Mouse (Mus musculus) midbrain, embryonic 15.5 days (tissue): Measurements from ENCODE around the gene Mmrn2. TPM values are rescaled to one million over a fixed set of nuclear protein-coding genes. Genes with fewer than 3 reads are reported as not detected.

Source experiments
- ATAC-seq: fragments of 200-750 bp; cut with Nextera tagmentation; replicated peaks from 2 replicates; pipeline ENCODE4 v1.8.0; 2017; ENCODE audit warnings: moderate TSS enrichment
- H3K27ac ChIP-seq: fragments of 300-500 bp; sonication (generic); 2 replicates; pipeline ENCODE4 v1.5.1; 2015; ENCODE audit warnings: mild to moderate bottlenecking, inconsistent platforms
- H3K27me3 ChIP-seq: fragments of 300-500 bp; sonication (generic); replicated peaks from 2 replicates; pipeline ENCODE4 v1.6.1; 2015; ENCODE audit warnings: inconsistent platforms
- H3K36me3 ChIP-seq: fragments of 300-500 bp; sonication (generic); replicated peaks from 2 replicates; pipeline ENCODE4 v1.6.1; 2015; ENCODE audit warnings: inconsistent platforms
- H3K4me1 ChIP-seq: fragments of 300-500 bp; sonication (generic); 2 replicates; pipeline ENCODE4 v1.6.1; 2015; ENCODE audit warnings: inconsistent platforms
- H3K4me2 ChIP-seq: fragments of 300-500 bp; sonication (generic); 2 replicates; pipeline ENCODE4 v1.6.1; 2015; ENCODE audit warnings: inconsistent platforms, mild to moderate bottlenecking, moderate library complexity
- H3K4me3 ChIP-seq: fragments of 300-500 bp; sonication (generic); 2 replicates; pipeline ENCODE4 v1.5.1; 2015; ENCODE audit warnings: mild to moderate bottlenecking, inconsistent platforms
- H3K9ac ChIP-seq: fragments of 300-500 bp; sonication (generic); 2 replicates; pipeline ENCODE4 v1.6.1; 2015; ENCODE audit warnings: mild to moderate bottlenecking, inconsistent platforms
- H3K9me3 ChIP-seq: fragments of 300-500 bp; sonication (generic); 2 replicates; pipeline ENCODE4 v1.6.1; 2016; ENCODE audit warnings: inconsistent platforms
- WGBS: fragments of 180-500 bp; shearing (Covaris S2); methylation state at CpG from one replicate; pipeline ENCODE4 v1.1.7; 2015; ENCODE audit warnings: mixed read lengths; 5-methylcytosine and 5-hydroxymethylcytosine counted together
- polyA plus RNA-seq: library from polyadenylated mRNA; unstranded; fragments of >200 nt; fragmentation: Nextera tagmentation; extraction: Ambion mirVana; gene quantifications from 2 replicates; pipeline ENCODE4 v1.2.1, GENCODE M21; 2015

Gene Mmrn2
- polyA plus RNA-seq, 1 experiment from 2014 or later: 4.7 TPM

DNA sequence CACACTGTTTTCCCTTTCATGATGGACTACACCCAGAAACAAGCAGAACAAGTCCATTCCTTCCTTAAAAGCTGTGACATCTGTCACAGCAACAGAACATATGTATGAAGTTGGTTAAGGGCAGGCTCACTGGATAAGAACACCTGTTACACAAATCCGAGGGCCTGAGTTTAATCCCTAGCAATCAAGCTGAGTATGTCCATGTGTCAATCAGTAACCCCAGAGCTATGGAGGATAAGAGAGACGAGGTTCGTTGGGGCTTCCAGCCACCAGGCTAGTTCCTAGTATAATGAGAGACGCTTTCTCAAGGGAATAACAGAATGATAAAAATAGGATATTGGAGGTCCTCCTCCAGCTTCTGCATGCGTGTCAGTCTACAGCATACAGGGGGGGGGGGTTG, 42.2 kb downstream of the Mmrn2 start:
- H3K27me3 ChIP-seq: no peaks in the 10 kb centered on the region
- H3K4me3 ChIP-seq: no peak overlapping the region
- no peaks in the 10 kb centered on the region for H3K4me1 ChIP-seq
- H3K36me3 ChIP-seq: peaks cover 26% of the 10 kb centered on the region
- no peak for ATAC-seq
- H3K4me2 ChIP-seq: no peak overlapping the region
- 65% methylated on average over 5 of the region's 5 CpGs for WGBS
- H3K9me3 ChIP-seq: no peaks in the 10 kb centered on the region
- no peak overlapping the region for H3K27ac ChIP-seq
- H3K9ac ChIP-seq: no peak overlapping the region

DNA sequence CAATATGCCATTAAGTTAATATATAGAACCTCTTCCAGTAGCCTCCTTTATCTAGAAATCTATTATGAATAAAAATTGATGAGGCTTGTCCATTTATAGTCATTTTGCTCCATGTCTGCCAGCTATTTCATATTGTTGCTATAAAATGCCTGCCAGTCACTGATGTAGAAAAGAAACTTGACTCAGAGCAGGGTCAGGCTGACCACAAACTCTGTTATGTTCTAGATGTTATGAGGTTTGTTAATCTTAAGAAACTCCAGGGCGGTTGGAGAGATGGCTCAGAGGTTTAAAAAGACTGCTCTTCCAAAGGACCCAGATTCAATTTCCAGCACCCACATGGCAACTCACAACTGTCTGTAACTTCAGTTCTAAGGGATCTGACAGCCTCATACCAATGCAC, 45.8 kb downstream of the Mmrn2 start:
- H3K4me2 ChIP-seq: no peak overlapping the region
- peaks cover 25% of the 10 kb centered on the region for H3K36me3 ChIP-seq
- WGBS: 91% methylated on average over 1 of the region's 1 CpGs
- H3K4me3 ChIP-seq: no peak overlapping the region
- H3K27ac ChIP-seq: no peak overlapping the region
- no peaks in the 10 kb centered on the region for H3K9me3 ChIP-seq
- no peaks in the 10 kb centered on the region for H3K4me1 ChIP-seq
- ATAC-seq: no peak
- no peaks in the 10 kb centered on the region for H3K27me3 ChIP-seq
- no peak overlapping the region for H3K9ac ChIP-seq

DNA sequence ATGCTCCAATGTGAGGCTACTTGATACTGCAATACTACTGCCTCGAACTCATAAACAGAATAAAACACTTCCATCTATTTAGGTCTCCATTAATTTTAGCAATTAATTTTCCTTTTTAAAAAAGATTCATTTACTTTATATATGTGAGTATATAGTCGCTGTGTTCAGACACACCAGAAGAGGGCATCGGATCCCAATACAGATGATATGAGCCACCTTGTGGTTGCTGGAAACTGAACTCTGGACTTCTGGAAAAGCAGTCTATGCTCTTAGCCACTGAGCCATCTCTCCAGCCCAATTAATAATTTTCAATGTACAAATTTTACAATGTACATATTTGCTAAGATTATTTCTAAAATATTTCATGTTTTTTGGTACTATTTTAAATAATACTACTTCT, 53.0 kb downstream of the Mmrn2 start:
- no peak overlapping the region for H3K27ac ChIP-seq
- H3K36me3 ChIP-seq: peaks cover 14% of the 10 kb centered on the region; the same call in 1 of the 2 replicates
- no peaks in the 10 kb centered on the region for H3K27me3 ChIP-seq
- H3K9ac ChIP-seq: no peak overlapping the region
- 94% methylated on average over 3 of the region's 3 CpGs for whole genome bisulfite sequencing
- no peak overlapping the region for H3K4me2 ChIP-seq
- no peak for ATAC-seq
- H3K4me3 ChIP-seq: no peak overlapping the region
- H3K9me3 ChIP-seq: no peaks in the 10 kb centered on the region
- no peaks in the 10 kb centered on the region for H3K4me1 ChIP-seq

DNA sequence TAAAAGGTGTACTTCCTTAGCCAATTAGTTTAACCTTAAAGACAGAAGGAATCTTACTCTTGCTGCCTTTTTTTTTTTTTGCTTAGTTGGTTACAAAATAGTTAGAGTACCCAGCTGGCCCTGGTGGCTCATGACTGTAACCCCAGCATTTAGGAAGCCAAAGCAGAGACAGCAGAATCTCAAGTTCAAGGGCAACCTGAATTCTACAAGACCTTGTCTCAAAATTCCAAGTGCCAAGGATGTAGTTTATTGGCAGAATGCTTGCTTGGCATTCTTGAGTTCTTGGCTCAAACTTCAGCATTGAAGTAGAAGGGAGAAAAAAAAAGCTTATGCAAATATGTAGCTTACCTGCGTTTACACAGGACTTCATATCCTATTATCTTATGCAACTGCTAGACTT, 53.8 kb downstream of the Mmrn2 start:
- H3K27ac ChIP-seq: no peak overlapping the region
- no peak overlapping the region for H3K9ac ChIP-seq
- no peak for ATAC-seq
- H3K9me3 ChIP-seq: no peaks in the 10 kb centered on the region
- no peak overlapping the region for H3K4me2 ChIP-seq
- no peak overlapping the region for H3K4me3 ChIP-seq
- 96% methylated on average over 1 of the region's 1 CpGs for WGBS
- peaks cover 14% of the 10 kb centered on the region; the same call in 1 of the 2 replicates for H3K36me3 ChIP-seq
- no peaks in the 10 kb centered on the region for H3K4me1 ChIP-seq
- no peaks in the 10 kb centered on the region for H3K27me3 ChIP-seq

DNA sequence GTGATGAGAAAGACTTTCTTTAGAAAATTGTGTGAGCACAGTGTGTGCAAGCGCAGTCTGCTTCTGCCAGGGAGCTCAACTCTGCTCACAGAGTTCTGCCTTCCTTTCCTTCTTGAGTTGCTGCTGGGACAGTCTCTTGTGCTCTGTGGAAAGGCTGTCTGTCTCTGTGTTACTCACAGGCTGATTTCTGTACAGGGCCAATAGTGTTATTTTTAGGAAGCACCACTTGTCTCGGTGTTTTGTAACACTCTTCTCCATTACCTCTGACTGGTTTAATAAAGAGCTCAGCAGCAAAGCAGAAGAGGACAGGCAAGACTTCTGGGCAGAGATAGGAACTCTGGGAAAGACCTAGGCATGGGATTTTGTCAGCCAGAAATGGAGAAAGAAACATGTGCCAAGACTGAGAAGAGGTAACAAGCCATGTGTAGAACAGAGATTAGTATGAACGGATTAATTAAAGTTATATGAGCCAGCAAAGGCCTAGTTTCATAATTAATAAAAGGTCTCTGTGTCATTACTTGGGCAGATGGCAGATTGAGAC, 65.3 kb downstream of the Mmrn2 start:
- WGBS: 93% methylated on average over 3 of the region's 3 CpGs
- no peaks in the 10 kb centered on the region for H3K4me1 ChIP-seq
- no peak for ATAC-seq

DNA sequence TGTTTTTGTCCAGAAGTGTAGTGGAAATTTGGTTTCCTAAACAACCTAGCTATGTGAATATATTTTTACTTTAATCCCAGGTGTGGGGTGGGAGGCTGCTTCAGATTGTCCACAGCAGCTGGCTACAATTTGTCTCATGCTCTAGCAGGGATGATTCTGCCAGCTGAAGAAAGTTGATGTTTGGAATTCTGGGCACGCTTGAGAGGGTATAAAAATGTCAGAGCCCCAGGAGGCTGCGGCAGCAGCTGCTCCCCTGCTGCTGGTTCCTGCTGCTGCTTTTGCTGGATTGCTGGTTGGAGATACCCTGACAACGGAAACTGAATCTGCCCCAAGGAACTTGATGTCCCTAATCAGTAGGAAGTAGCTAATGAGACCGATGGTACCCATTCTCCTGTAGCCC, 67.3 kb downstream of the Mmrn2 start:
- Histone ChIP-seq H3K36me3 (peaks cover 6% of the 10 kb centered on the region; the same call in 1 of the 2 replicates), H3K27me3 (no peaks in the 10 kb centered on the region), H3K9ac (no peak overlapping the region), H3K4me2 (no peak overlapping the region), H3K27ac (no peak overlapping the region), H3K4me1 (no peaks in the 10 kb centered on the region), H3K4me3 (no peak overlapping the region), H3K9me3 (no peaks in the 10 kb centered on the region)
- WGBS: 33% methylated on average over 4 of the region's 4 CpGs
- no peak for ATAC-seq

More for the DNA sequence above, 65.3 kb downstream of the Mmrn2 start:
- Histone ChIP-seq H3K4me3 (no peak overlapping the region), H3K27me3 (no peaks in the 10 kb centered on the region), H3K9me3 (no peaks in the 10 kb centered on the region), H3K9ac (no peak overlapping the region), H3K27ac (no peak overlapping the region), H3K36me3 (peaks cover 6% of the 10 kb centered on the region; the same call in 1 of the 2 replicates), H3K4me2 (no peak overlapping the region)

DNA sequence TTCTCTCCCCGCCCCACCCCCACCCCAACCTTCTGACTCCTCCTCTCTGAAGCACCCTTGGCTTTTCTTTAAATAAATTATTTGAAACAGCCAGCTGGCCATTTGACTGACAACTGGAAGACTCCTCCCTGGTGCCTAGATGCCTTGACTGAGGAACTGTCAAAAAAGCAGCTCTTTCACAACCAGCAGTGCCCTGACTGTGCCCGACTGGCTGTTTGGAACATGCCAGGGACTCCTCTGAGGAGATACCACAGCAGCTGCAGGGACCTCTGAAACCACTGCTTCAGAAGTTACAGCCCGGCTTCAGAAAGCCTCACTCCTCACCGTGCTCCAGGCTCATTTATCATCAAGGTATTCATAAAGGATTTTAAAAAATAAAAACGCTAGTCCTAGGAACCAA, 69.1 kb downstream of the Mmrn2 start:
- 86% methylated on average over 5 of the region's 5 CpGs for WGBS
- Histone ChIP-seq H3K9ac (no peak overlapping the region), H3K4me2 (no peak overlapping the region), H3K4me1 (no peaks in the 10 kb centered on the region), H3K27me3 (no peaks in the 10 kb centered on the region), H3K4me3 (no peak overlapping the region), H3K36me3 (peaks cover 6% of the 10 kb centered on the region; the same call in 1 of the 2 replicates), H3K27ac (no peak overlapping the region), H3K9me3 (no peaks in the 10 kb centered on the region)
- no peak for ATAC-seq

DNA sequence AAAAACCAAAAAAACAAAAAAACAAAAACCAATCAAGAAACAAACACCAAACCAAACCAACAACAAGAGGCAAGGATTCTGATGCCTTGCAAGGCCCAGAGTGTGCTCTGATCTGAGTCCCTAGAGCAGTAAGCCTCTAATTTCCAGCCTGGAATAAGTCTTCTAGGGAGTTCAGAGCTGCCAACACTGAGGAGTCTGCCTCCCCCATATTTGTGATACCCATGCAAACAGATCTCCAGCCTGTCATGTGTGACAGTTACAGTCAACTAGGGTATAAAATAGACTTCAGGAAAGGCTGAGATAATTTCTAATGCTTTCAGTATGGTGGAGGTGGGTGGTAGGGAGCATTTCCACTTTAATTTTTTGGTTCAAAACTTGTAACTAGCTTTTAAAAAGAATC, 69.7 kb downstream of the Mmrn2 start:
- H3K4me3 ChIP-seq: no peak overlapping the region
- ATAC-seq: no peak
- no peaks in the 10 kb centered on the region for H3K4me1 ChIP-seq
- no peak overlapping the region for H3K4me2 ChIP-seq
- H3K36me3 ChIP-seq: peaks cover 6% of the 10 kb centered on the region; the same call in 1 of the 2 replicates
- H3K9ac ChIP-seq: no peak overlapping the region
- H3K27ac ChIP-seq: no peak overlapping the region
- no peaks in the 10 kb centered on the region for H3K27me3 ChIP-seq
- no peaks in the 10 kb centered on the region for H3K9me3 ChIP-seq

DNA sequence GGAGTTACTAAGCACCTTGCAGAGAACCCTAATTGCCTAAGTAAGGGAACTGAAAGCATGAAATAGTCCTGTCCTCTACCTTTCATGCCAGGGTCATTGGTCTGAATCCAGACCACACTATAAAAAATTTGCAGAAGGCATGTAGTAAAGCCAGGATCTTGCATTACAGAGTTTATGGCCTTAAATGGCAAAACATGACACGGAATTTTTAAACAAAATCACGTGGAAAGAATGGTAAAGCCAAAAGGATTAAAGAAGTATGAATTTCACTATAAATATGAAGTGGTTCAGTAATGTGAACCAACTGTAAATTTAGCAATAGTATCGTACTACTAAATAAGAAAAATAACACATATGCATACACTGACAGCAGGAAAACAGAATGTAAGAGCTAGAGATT, 70.1 kb downstream of the Mmrn2 start:
- H3K9me3 ChIP-seq: no peaks in the 10 kb centered on the region
- WGBS: 91% methylated on average over 3 of the region's 3 CpGs
- ATAC-seq: no peak

DNA sequence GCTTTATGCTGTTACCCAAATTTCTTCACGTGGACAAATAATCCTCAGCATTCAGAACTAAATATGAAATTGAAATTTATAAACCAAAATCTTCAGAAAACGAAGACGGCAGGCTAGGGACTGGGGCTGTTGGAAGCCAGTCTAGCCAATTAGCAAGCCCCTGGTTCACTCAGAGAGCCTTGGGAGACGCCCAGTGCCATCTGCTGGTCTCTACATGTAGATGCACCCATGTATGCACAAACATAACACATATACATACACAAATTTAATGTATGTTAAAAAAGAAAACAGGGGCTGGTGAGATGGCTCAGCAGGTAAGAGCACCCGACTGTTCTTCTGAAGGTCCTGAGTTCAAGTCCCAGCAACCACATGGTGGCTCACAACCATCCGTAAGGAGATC, 71.4 kb downstream of the Mmrn2 start:
- no peak overlapping the region for H3K9ac ChIP-seq
- no peaks in the 10 kb centered on the region for H3K27me3 ChIP-seq
- no peaks in the 10 kb centered on the region for H3K4me1 ChIP-seq
- H3K36me3 ChIP-seq: no peaks in the 10 kb centered on the region
- H3K9me3 ChIP-seq: no peaks in the 10 kb centered on the region
- no peak for ATAC-seq
- 93% methylated on average over 6 of the region's 6 CpGs for WGBS
- H3K4me2 ChIP-seq: no peak overlapping the region
- H3K27ac ChIP-seq: no peak overlapping the region
- H3K4me3 ChIP-seq: no peak overlapping the region

More for the DNA sequence above, 70.1 kb downstream of the Mmrn2 start:
- Histone ChIP-seq H3K4me3 (no peak overlapping the region), H3K9ac (no peak overlapping the region), H3K4me2 (no peak overlapping the region), H3K27ac (no peak overlapping the region), H3K36me3 (peaks cover 6% of the 10 kb centered on the region; the same call in 1 of the 2 replicates), H3K27me3 (no peaks in the 10 kb centered on the region), H3K4me1 (no peaks in the 10 kb centered on the region)

DNA sequence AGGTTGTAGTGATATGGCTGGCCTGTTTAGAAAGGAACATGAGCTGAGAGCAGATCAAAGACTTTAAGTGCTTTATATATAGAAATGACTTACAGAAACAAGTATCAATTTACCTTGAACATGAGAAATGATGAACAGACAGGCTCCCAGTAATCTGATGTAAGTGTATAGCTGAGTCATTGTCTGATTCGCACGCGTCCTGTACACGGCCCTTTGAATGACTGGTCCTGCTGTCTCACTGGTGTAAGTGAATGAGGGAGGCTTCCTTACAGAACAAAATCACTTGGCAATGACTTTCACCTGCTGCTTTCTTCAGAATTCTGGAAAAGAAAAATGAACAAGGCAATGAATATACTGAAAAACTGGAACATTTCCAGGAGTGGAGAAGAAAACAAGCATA, 72.4 kb downstream of the Mmrn2 start:
- H3K4me3 ChIP-seq: no peak overlapping the region
- H3K9me3 ChIP-seq: no peaks in the 10 kb centered on the region
- H3K36me3 ChIP-seq: no peaks in the 10 kb centered on the region
- H3K27ac ChIP-seq: no peak overlapping the region
- 80% methylated on average over 4 of the region's 4 CpGs for WGBS
- H3K9ac ChIP-seq: no peak overlapping the region
- H3K4me2 ChIP-seq: no peak overlapping the region
- no peaks in the 10 kb centered on the region for H3K27me3 ChIP-seq
- no peaks in the 10 kb centered on the region for H3K4me1 ChIP-seq
- ATAC-seq: no peak

DNA sequence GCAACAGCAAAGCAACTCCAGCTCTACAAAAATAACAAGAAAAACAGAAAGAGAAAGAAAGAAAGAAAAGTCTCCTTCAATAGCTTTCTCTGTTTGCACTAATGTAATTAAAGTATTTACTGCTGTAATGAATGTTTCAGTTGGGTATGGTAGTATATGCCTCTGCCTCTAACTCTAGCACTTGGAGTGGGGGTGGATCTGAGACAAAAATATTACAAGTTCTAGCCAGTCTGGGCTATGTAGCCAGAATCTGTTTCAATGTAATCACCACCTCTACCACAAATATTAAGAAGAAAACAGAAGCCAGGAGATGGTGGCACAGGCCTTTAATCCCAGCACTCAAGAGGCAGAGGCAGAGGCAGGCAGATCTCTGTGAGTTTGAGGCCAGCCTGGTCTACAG, 73.1 kb downstream of the Mmrn2 start:
- ATAC-seq: no peak
- H3K4me2 ChIP-seq: no peak overlapping the region
- H3K9me3 ChIP-seq: no peaks in the 10 kb centered on the region
- peaks cover 3% of the 10 kb centered on the region; the same call in 1 of the 2 replicates for H3K4me1 ChIP-seq
- H3K27me3 ChIP-seq: no peaks in the 10 kb centered on the region
- H3K36me3 ChIP-seq: no peaks in the 10 kb centered on the region
- H3K9ac ChIP-seq: no peak overlapping the region
- H3K27ac ChIP-seq: no peak overlapping the region
- no peak overlapping the region for H3K4me3 ChIP-seq

DNA sequence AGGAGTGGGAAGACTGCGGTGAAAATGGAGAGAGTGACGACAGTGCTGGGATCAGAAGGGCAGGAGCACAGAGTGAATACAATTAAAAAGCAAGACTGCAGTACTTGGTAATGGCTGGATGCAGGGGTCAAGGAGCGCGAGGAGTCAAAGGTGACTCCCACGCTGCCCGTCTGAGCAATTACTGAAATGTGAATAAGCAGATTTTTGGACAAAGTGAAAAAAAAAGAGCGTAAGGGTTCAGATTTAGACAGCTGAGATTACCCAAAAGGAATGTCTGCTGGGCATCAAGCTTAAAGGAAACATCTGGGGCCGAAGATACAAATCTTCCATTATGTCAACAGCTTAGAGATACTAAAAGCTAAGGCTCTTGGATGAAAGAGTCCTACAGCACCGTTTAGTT, 74.5 kb downstream of the Mmrn2 start:
- H3K27me3 ChIP-seq: no peaks in the 10 kb centered on the region
- 73% methylated on average over 9 of the region's 9 CpGs for WGBS
- H3K4me2 ChIP-seq: no peak overlapping the region
- no peak overlapping the region for H3K4me3 ChIP-seq
- H3K9me3 ChIP-seq: no peaks in the 10 kb centered on the region
- H3K4me1 ChIP-seq: peaks cover 13% of the 10 kb centered on the region
- no peak for ATAC-seq
- no peak overlapping the region for H3K9ac ChIP-seq
- H3K27ac ChIP-seq: no peak overlapping the region
- H3K36me3 ChIP-seq: no peaks in the 10 kb centered on the region
